Mouse (Mus musculus) heart, postnatal 4 days (tissue): ENCODE measurements at regions not wholly inside any gene's neighbourhood (a gene's known extent, or its start where the extent isn't known, plus 50 kb on each side); places are given as distances from the start of the nearest gene placed in this dataset.
A peak's percentile ranks its signal among the peaks of the same experiment; 100 is the strongest.

Source experiments
- DNase-seq: peaks from one replicate; pipeline ENCODE4 v3.0.0; 2021

GRCm38 (mm10) chr7:50993707-50994106 lies 394.7 kb downstream of the 4933405O20Rik start:
- DNase-seq = no peak

DNA sequence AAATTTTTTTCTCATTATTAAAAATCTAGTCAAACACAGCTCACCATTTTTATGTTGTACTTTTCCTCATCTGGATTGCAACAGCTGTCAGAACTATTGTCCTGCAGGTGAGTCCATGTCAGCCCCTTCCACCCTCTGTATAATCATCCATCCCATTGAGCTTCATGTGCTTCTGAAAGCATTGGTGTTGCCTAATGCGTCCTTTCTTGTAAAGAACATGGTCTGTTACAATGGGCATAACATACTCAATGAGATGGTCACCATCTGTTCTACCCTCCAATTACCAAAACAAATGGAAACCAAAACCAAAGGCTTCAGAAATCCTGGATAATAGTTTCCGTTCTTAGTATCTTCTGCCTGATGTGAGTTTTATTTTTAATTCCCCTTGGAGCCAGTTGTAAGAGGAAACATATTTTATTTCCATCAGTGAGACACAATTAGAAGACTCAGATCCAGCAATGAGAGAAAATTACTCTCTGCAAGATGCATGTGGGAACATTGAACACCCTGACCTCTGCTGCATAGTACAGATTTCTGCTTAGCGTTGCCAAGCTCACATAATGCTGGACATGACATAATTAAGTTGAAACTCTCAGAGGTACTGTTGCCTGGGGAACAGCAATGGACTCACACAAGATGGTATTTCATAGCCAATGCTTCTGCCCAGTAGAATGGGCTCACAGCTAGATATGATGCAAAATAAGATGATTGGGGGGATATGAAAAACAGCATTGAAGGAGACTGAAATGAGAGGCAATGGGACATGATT lies 443.1 kb downstream of the 4933405O20Rik start:
- no peak for DNase-seq

DNA sequence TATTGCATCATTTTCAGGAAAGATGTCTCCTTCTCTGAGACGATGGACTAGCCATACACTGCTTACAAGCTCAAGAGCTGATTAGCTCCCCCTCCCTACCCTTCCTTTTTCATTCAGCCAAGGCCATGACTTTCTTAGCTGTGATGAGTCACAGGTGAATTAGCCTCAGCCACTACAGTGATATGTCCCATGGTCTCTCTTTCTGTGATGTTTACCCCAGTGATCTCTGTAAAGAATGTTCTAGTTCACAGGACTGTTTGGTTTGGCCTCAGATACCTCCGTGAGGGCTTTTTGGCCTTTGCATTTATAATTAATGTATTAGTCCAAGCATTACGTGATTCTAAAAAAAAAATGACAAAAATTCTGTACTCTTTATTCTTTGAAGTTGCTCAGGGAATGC lies 452.5 kb downstream of the 4933405O20Rik start:
- no peak for DNase-seq

DNA sequence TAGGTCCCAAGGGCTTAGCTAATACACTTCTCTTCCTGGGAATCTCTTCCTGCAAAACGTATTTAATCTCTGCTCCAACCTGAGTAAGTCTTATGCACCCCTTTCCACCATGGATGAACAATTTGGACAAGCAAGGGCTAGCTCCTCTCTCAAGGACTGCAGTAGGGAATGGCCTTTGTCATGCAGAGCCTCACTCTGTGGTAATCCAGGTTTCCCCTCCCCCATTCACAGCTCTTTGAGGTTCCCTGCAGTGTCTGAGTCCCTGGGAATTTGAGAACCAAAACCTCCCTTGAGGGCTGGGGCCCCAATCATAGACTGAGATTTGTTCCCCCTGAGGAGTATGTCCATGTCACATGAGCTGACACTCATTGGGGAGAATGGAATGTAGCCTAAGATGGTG lies 442.5 kb upstream of the Ano5 start:
- DNase-seq = no peak

- no peak for DNase-seq
Measured at GRCm38 (mm10) chr7:51093774-51094173, 417.1 kb upstream of the Ano5 start.

DNA sequence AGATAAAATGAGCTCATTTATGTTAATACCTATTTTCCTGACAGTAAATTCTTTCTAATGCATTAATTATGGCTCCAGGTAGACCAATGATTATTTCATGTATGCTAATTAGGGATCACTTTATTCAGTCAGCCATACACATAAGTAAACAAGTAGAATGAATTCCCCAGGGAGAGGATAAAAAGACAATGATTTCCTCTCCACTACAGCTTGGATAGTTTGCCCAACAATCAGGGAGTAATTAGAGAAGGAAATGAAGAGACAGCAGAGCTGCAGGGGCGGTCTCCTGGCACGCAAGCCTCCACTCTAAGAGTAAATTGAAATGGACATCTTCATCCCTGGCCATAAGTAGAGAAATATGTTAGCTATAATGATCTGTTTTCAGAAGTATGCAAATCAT lies 409.7 kb upstream of the Ano5 start:
- no peak for DNase-seq

GRCm38 (mm10) chr7:51140796-51141195 lies 370.0 kb upstream of the Ano5 start:
- no peak for DNase-seq

GRCm38 (mm10) chr7:51175211-51175610 lies 335.6 kb upstream of the Ano5 start:
- no peak for DNase-seq

GRCm38 (mm10) chr7:51215487-51216232 lies 295.2 kb upstream of the Ano5 start:
- no peak for DNase-seq

GRCm38 (mm10) chr7:51216233-51216605 lies 294.6 kb upstream of the Ano5 start:
- DNase-seq = no peak

DNA sequence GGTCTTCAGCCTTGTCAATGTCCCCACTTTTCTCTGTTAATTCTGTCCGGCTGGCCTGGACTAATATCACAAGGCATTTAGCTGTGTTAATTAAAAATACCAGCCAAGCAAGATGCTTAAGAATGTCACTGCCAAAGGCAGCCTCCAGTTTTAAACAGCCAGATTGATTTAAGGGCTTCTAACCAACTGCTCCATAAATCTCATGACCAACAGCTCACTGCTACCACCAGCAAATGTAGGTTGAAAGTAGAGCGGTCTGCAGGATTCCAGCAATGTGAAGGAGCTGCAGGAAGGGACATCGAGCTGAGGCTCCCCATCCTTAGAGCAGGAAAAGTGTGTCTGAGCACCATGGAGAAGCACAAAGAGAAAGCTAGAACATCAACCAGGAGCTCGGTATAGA lies 289.5 kb upstream of the Ano5 start:
- no peak for DNase-seq

- DNase-seq = no peak
Measured at GRCm38 (mm10) chr7:51221806-51222205, 289.0 kb upstream of the Ano5 start.

- DNase-seq = no peak
Measured at GRCm38 (mm10) chr7:51227136-51227535, 283.7 kb upstream of the Ano5 start.

DNA sequence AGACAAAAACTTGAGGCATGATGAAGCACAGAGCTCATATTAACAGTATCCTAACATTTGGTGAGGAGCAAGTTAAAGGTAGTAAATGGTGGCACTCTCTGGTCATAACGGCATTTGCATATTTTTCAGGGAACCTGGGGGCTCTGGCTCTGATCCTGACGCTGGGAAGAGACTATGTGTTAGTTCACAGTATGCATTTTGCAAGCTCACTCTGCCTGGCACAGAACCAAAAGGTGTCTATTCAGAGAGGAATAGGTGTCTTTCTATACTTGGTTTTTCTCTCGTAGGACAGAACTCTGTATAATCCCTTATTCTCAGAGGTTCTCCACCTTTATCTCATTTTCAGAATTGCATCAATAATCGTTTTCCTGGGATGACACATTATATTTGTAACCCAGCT lies 276.2 kb upstream of the Ano5 start:
- no peak for DNase-seq

- no peak for DNase-seq
Measured at GRCm38 (mm10) chr7:51247695-51248094, 263.1 kb upstream of the Ano5 start.

- DNase-seq = no peak
Measured at GRCm38 (mm10) chr7:51254461-51254860, 256.4 kb upstream of the Ano5 start.

- DNase-seq = no peak
Measured at GRCm38 (mm10) chr7:51259160-51259831, 251.5 kb upstream of the Ano5 start.

DNA sequence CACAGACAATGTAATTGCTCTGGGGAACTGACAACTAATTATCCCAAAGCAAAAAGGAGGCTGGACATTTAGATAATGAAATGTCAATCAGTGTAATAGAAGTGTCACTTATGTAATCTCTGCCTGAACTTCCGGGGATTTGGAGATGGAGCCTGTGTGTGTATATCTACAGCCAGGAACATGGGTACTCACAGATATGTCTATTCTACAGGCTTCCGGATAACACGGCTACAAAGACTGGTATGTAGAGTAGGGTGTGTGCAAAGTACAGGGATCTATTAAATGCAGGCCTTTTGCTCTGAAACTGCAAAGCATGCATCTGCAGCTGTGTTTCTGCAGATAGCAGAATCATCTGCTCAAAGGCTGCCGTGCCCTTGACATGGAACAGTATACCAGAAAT lies 246.7 kb upstream of the Ano5 start:
- no peak for DNase-seq

DNA sequence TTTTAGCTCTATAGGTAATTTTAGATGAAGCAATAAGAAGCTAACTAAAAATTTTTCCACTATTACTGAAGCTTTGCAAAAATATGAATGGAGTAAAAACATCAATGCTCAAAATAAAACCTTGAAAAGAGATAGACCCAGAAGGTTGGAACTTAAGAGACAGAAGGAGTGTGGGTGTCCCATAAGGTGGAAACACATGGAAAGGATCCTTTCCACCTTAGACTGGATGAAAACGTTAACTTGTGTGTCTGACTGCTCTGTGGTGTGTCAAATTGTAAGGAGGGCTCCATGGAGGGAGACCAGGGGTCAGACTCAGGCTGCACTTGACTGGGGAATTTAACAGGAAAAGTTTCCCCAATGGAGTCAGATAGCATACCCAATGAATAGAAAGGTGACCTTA lies 244.9 kb upstream of the Ano5 start:
- DNase-seq = no peak

- no peak for DNase-seq
Measured at GRCm38 (mm10) chr7:51266879-51267278, 243.9 kb upstream of the Ano5 start.

DNA sequence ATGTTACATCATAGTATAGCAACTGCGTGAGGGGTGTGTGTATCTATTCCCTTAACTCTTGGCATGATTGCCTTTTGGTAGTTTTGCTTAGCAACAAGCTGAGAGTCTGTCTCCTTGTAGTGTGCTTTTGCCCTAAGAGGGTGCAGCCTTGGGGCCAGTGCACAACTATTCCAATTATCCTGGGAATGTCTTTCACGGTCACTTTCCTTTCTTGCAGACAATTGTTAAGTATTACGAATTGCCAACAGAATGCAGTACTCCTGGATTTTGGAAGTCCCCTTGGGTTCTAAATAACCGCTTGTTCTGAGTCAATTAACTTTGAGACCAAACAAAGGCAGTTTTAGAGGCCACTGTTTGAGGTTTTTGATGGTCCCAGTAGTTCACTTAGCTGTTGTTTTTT lies 242.1 kb upstream of the Ano5 start:
- DNase-seq = no peak

- peak; percentile 67 for DNase-seq
Measured at GRCm38 (mm10) chr7:51270531-51271090, 240.2 kb upstream of the Ano5 start.

GRCm38 (mm10) chr7:51281470-51281869 lies 229.4 kb upstream of the Ano5 start:
- DNase-seq = no peak
